Mouse (Mus musculus) testis, adult 2 months (tissue): ENCODE measurements at regions not wholly inside any gene's neighbourhood (a gene's known extent, or its start where the extent isn't known, plus 50 kb on each side); places are given as distances from the start of the nearest gene placed in this dataset.

Source experiments
- CTCF ChIP-seq: fragments of 200-500 bp; IDR thresholded peaks from 2 replicates; pipeline ENCODE4 v1.5.1; 2012; ENCODE audit warnings: low read depth, mild to moderate bottlenecking, inconsistent platforms, low read length, moderate library complexity; ENCODE audit not compliant: control insufficient read depth, insufficient read depth, insufficient replicate concordance
- POLR2A ChIP-seq: fragments of 200-500 bp; IDR thresholded peaks from 2 replicates; pipeline ENCODE4 v1.6.1; 2012; ENCODE audit warnings: low read depth, mild to moderate bottlenecking, inconsistent platforms, low read length, moderate library complexity; ENCODE audit not compliant: control insufficient read depth

GRCm38 (mm10) chr17:51956275-51956674 lies 123.2 kb upstream of the Satb1 start:
- TF ChIP-seq POLR2A = no peak
- no peak for TF ChIP-seq CTCF
